Mouse (Mus musculus): ENCODE results near the gene Dbp.

The Dbp gene

GRCm38 (mm10) chr7:45693921-45694591 is 10.8 kb upstream of the Dbp start, which contains the start of gene Sec1:
Gene Sec1, minus strand, starts transcription at chr7:45694402.
- CTCF ChIA-PET = no interaction called here

- CTCF ChIA-PET = no interaction called here
Observed at GRCm38 (mm10) chr7:45695098-45695497, 9.8 kb upstream of the Dbp start.

GRCm38 (mm10) chr7:45697894-45698293 is 7.0 kb upstream of the Dbp start:
- CTCF ChIA-PET = interaction anchor here (0.6 kb wide), 1 partner anchor 1387 kb away, joined by 3 read pairs; no protein-coding TSS in a partner anchor

GRCm38 (mm10) chr7:45699523-45700141 is 5.3 kb upstream of the Dbp start, which contains the start of gene Car11:
Gene Car11, plus strand, starts transcription at chr7:45699843.
- CTCF ChIA-PET = interaction anchor here (0.8 kb wide), 1 partner anchor 250 kb away, joined by 3 read pairs; no protein-coding TSS in a partner anchor

GRCm38 (mm10) chr7:45700301-45701015 is 4.4 kb upstream of the Dbp start:
- CTCF ChIA-PET = interaction anchor here (0.8 to 1.2 kb wide), 2 partner anchors 18 to 251 kb away, joined by 3 read pairs; no protein-coding TSS in a partner anchor

GRCm38 (mm10) chr7:45701072-45701471 is 3.8 kb upstream of the Dbp start:
- CTCF ChIA-PET = interaction anchor here (1.2 kb wide), 1 partner anchor 19 kb away, joined by 3 read pairs; no protein-coding TSS in a partner anchor

- CTCF ChIA-PET = no interaction called here
Observed at GRCm38 (mm10) chr7:45701607-45702006, 3.3 kb upstream of the Dbp start.

- CTCF ChIA-PET = no interaction called here
Observed at GRCm38 (mm10) chr7:45702316-45702715, 2.6 kb upstream of the Dbp start.

- CTCF ChIA-PET = no interaction called here
Observed at GRCm38 (mm10) chr7:45702809-45703520, 1.9 kb upstream of the Dbp start.

- CTCF ChIA-PET = interaction anchor here (1.1 to 1.4 kb wide), 2 partner anchors 14 to 20 kb away, joined by 3 to 4 read pairs; partner anchors contain the start of genes Ntn5 and Sphk2
Observed at GRCm38 (mm10) chr7:45703521-45704033, 1.3 kb upstream of the Dbp start.

GRCm38 (mm10) chr7:45704046-45704559 is 785 bp upstream of the Dbp start:
- CTCF ChIA-PET = interaction anchor here (1.1 to 1.4 kb wide), 2 partner anchors 13 to 21 kb away, joined by 3 to 4 read pairs; partner anchors contain the start of genes Ntn5 and Sphk2

- CTCF ChIA-PET = interaction anchor here (1.1 kb wide), 1 partner anchor 9 kb away, joined by 3 read pairs; no protein-coding TSS in a partner anchor
Observed at GRCm38 (mm10) chr7:45705443-45705864, 566 bp downstream of the Dbp start.

- CTCF ChIA-PET = interaction anchor here (1.1 kb wide), 1 partner anchor 8 kb away, joined by 3 read pairs; no protein-coding TSS in a partner anchor
Observed at GRCm38 (mm10) chr7:45705873-45706281, 989 bp downstream of the Dbp start.

- CTCF ChIA-PET = no interaction called here
Observed at GRCm38 (mm10) chr7:45706721-45707241, 1.9 kb downstream of the Dbp start.

GRCm38 (mm10) chr7:45707375-45707967 is 2.6 kb downstream of the Dbp start:
- CTCF ChIA-PET = interaction anchor here (0.6 to 1.8 kb wide), 2 partner anchors 10 to 114 kb away, joined by 6 to 8 read pairs; partner anchors contain the start of gene Sphk2

GRCm38 (mm10) chr7:45708221-45708761 is 3.4 kb downstream of the Dbp start:
- CTCF ChIA-PET = interaction anchor here (0.6 to 1.8 kb wide), 4 partner anchors 9 to 115 kb away, joined by 3 to 8 read pairs (median 7); partner anchors contain the start of gene Sphk2

- CTCF ChIA-PET = interaction anchor here (1.0 to 1.8 kb wide), 2 partner anchors 8 to 26 kb away, joined by 3 to 8 read pairs; partner anchors contain the start of gene Sphk2
Observed at GRCm38 (mm10) chr7:45709036-45709435, 4.1 kb downstream of the Dbp start.

- CTCF ChIA-PET = no interaction called here
Observed at GRCm38 (mm10) chr7:45709677-45710355, 4.9 kb downstream of the Dbp start.
